Mouse (Mus musculus) ES-Bruce4 (cell line): ENCODE measurements at regions not wholly inside any gene's neighbourhood (a gene's known extent, or its start where the extent isn't known, plus 50 kb on each side); places are given as distances from the start of the nearest gene placed in this dataset.

Experiments used
- H3K27ac ChIP-seq: 2 replicates; pipeline ENCODE4 v1.5.1; 2012; ENCODE audit warnings: low read length, inconsistent platforms; ENCODE audit not compliant: insufficient read depth
- H3K27me3 ChIP-seq: 2 replicates; pipeline ENCODE4 v1.6.1; 2012; ENCODE audit warnings: mild to moderate bottlenecking, low read length, inconsistent platforms; ENCODE audit not compliant: control insufficient read depth, poor library complexity, insufficient read depth, severe bottlenecking
- H3K36me3 ChIP-seq: 2 replicates; pipeline ENCODE4 v1.6.1; 2012; ENCODE audit warnings: inconsistent platforms, mild to moderate bottlenecking, low read length, moderate library complexity; ENCODE audit not compliant: control insufficient read depth, poor library complexity, insufficient read depth, severe bottlenecking
- H3K4me1 ChIP-seq: one replicate; pipeline ENCODE4 v1.8.1; 2011; ENCODE audit warnings: low read length; ENCODE audit not compliant: control insufficient read depth, insufficient read depth
- H3K4me3 ChIP-seq: 2 replicates; pipeline ENCODE4 v1.5.1; 2011; ENCODE audit warnings: low read depth, mild to moderate bottlenecking, low read length
- H3K9ac ChIP-seq: 2 replicates; pipeline ENCODE4 v1.6.1; 2012; ENCODE audit warnings: low read depth, mild to moderate bottlenecking, inconsistent platforms; ENCODE audit not compliant: poor library complexity, severe bottlenecking
- H3K9me3 ChIP-seq: replicated peaks from 2 replicates; pipeline ENCODE4 v1.6.1; 2012; ENCODE audit warnings: mild to moderate bottlenecking, low read length, inconsistent platforms; ENCODE audit not compliant: control insufficient read depth, poor library complexity, insufficient read depth, severe bottlenecking
- CTCF ChIP-seq: IDR thresholded peaks from one replicate; pipeline ENCODE4 v1.8.1; 2011; ENCODE audit warnings: low read depth, low read length
- EP300 ChIP-seq: IDR thresholded peaks from 2 replicates; pipeline ENCODE4 v1.6.1; 2011; ENCODE audit warnings: low read depth, low read length; ENCODE audit not compliant: insufficient read depth
- POLR2A ChIP-seq: IDR thresholded peaks from one replicate; pipeline ENCODE4 v1.8.1; 2011; ENCODE audit warnings: low read length; ENCODE audit not compliant: insufficient read depth

DNA sequence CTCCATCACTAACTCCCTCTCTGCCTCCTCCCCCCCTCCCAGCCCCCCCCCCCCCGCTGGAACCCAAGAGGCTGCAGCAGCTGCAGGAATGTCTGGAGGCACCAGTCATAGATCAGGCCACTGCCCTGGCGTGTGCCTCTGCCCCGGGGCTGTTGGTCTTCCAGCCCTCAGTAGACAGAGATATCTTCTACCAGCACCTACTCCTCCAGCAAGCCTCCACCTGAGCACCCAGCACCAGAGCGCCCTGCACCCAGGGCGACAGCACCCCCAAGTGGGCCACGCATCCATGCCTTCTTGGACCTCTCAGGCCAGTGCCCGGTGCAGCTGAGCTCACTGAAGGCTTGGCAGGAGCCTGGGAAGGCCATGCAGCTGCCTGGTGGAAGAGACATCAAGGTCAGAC lies 936.5 kb downstream of the Diaph3 start:
- no peaks in the 10 kb centered on the region for H3K4me1 ChIP-seq
- no peak overlapping the region for H3K4me3 ChIP-seq
- H3K9me3 ChIP-seq, result no peaks in the 10 kb centered on the region
- H3K27ac ChIP-seq, result no peak overlapping the region
- H3K27me3 ChIP-seq, result no peaks in the 10 kb centered on the region
- H3K9ac ChIP-seq, result no peak overlapping the region
- H3K36me3 ChIP-seq, result no peaks in the 10 kb centered on the region
- no peak for TF ChIP-seq CTCF
- TF ChIP-seq EP300, result no peak
- no peak for TF ChIP-seq POLR2A

GRCm38 (mm10) chr14:86197864-86198263 lies 943.2 kb downstream of the Diaph3 start:
- no peaks in the 10 kb centered on the region for H3K4me1 ChIP-seq
- no peak overlapping the region for H3K27ac ChIP-seq
- no peaks in the 10 kb centered on the region for H3K27me3 ChIP-seq

DNA sequence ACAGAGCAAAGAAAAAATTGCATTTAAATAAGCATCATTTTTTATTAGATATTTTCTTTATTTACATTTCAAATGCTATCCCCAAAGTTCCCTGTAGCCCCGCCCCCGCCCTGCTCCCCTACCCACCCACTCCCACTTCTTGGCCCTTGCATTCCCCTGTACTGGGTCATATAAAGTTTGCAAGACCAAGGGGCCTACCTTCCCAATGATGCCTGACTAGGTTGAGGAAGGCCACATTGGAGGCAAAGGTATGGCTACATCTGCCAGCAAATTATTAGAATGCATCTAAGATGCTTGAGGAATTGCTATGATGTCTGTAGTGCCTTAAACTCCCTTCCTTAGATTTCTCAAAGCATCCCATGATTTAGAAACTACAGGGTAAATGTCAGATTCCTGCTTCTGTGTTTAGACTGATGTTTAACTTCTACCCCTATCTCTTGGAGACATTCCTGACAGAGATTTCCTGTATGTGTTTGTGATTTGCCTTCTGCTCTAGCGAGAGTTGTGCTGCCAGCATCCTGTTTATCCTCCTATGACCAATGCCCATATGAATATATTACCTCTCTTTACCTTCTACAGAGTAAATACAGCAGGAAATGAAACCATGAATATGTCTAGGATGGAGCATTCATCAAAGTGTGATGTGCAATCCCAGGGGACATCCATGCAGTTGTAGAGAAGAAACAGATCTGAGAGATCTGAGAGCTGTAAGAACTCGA lies 956.2 kb downstream of the Diaph3 start:
- no peaks in the 10 kb centered on the region for H3K36me3 ChIP-seq
- H3K4me3 ChIP-seq, result no peak overlapping the region
- no peaks in the 10 kb centered on the region for H3K9me3 ChIP-seq
- no peak overlapping the region for H3K27ac ChIP-seq
- no peak for TF ChIP-seq EP300
- no peak for TF ChIP-seq CTCF
- no peak for TF ChIP-seq POLR2A
- H3K4me1 ChIP-seq, result no peaks in the 10 kb centered on the region
- peaks cover 2% of the 10 kb centered on the region; the same call in 1 of the 2 replicates for H3K27me3 ChIP-seq
- no peak overlapping the region for H3K9ac ChIP-seq

More at GRCm38 (mm10) chr14:86197864-86198263, 943.2 kb downstream of the Diaph3 start:
- H3K9me3 ChIP-seq, result no peaks in the 10 kb centered on the region
- H3K4me3 ChIP-seq, result no peak overlapping the region
- TF ChIP-seq POLR2A, result no peak
- no peak for TF ChIP-seq EP300
- TF ChIP-seq CTCF, result no peak
- no peaks in the 10 kb centered on the region for H3K36me3 ChIP-seq
- no peak overlapping the region for H3K9ac ChIP-seq

GRCm38 (mm10) chr14:86178517-86178916 lies 962.5 kb downstream of the Diaph3 start:
- Histone ChIP-seq H3K36me3 (no peaks in the 10 kb centered on the region), H3K27me3 (no peaks in the 10 kb centered on the region), H3K4me1 (no peaks in the 10 kb centered on the region), H3K9me3 (no peaks in the 10 kb centered on the region), H3K9ac (no peak overlapping the region), H3K4me3 (no peak overlapping the region), H3K27ac (no peak overlapping the region)
- TF ChIP-seq EP300 (no peak), CTCF (no peak), POLR2A (no peak)

GRCm38 (mm10) chr14:86171118-86171517 lies 969.9 kb downstream of the Diaph3 start:
- H3K36me3 ChIP-seq, result no peaks in the 10 kb centered on the region
- H3K4me3 ChIP-seq, result no peak overlapping the region
- TF ChIP-seq EP300 (no peak), POLR2A (no peak), CTCF (no peak)
- no peaks in the 10 kb centered on the region for H3K9me3 ChIP-seq
- H3K27ac ChIP-seq, result no peak overlapping the region
- no peaks in the 10 kb centered on the region for H3K27me3 ChIP-seq
- H3K9ac ChIP-seq, result no peak overlapping the region
- H3K4me1 ChIP-seq, result no peaks in the 10 kb centered on the region

DNA sequence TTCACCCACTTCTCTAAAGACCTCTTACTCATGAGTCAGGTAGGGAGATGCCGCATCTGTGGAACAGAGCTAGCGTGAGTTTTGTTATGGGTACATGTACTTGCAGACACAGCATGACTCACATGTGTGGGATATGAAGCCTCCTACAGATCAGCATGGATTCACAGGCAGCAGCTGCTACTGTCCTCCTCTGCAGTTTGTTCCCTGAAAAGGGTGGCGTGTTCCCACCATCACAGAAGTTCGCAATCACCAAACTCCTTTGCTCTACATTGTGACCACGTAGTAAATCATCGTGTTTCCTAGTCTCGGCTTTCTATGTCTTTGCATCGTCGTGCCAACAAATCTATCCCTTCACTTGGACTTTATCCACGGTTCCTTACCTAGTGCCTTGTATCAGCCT lies 981.9 kb downstream of the Diaph3 start:
- TF ChIP-seq CTCF, result no peak
- no peak for TF ChIP-seq EP300
- TF ChIP-seq POLR2A, result no peak
- Histone ChIP-seq H3K4me3 (no peak overlapping the region), H3K4me1 (no peaks in the 10 kb centered on the region), H3K27ac (no peak overlapping the region), H3K27me3 (no peaks in the 10 kb centered on the region), H3K36me3 (no peaks in the 10 kb centered on the region), H3K9me3 (no peaks in the 10 kb centered on the region), H3K9ac (no peak overlapping the region)
